Mouse (Mus musculus) effector memory CD4-positive, alpha-beta T cell, adult 5 months (primary cell): Measurements from ENCODE around the gene Gzmn. TPM values are rescaled to one million over a fixed set of nuclear protein-coding genes. Genes with fewer than 3 reads are reported as not detected.

ENCODE experiments used
- polyA plus RNA-seq: library from polyadenylated mRNA; unstranded; fragments of 100-300 nt; shearing (Covaris generic); gene quantifications from one replicate; pipeline ENCODE4 v1.2.1, GENCODE M21; 2017

Gene Gzmn
- not detected for polyA plus RNA-seq

DNA sequence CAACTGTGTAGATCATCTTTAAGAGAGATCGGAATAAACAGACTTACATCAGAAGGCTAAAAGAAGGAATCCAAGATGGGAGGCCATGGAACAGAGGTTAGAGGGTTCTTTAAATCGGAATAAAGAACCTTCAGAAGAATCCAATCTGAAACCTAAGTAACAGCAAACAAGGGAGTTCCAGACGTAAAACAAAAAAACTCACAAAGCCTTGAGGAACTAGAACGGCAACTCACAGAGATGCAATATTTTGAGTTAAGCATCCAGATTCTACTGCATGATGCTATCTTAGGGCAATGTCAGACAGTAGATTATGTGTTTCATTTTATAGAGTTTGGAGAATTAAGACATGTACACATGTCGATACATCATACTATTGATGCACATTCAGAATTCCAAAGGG is at the start of gene Gzmn:
Gzmn (minus strand) TSS at position 101 of the 400 bp plus-strand sequence.

GRCm38 (mm10) chr14:56211317-56211716 is 36.9 kb upstream of the Gzmn start, which contains the start of gene Gzmf:
TSS of gene Gzmf (minus strand) at chr14:56211417.

GRCm38 (mm10) chr14:56159479-56159878 is 14.9 kb downstream of the Gzmn start, which contains the start of gene Gzmg:
TSS of gene Gzmg (minus strand) at chr14:56159579.

GRCm38 (mm10) chr14:56132508-56132907 is 41.9 kb downstream of the Gzmn start, which contains the start of gene Gzmd:
TSS of gene Gzmd (minus strand) at chr14:56132608.

GRCm38 (mm10) chr14:56120525-56120924 is 53.9 kb downstream of the Gzmn start, which contains the start of gene Gzme:
TSS of gene Gzme (minus strand) at chr14:56120625.

Other genes with a start within 250 kb of the Gzmn start
- not detected for gene Cma1, start 229.9 kb downstream of the Gzmn start, polyA plus RNA-seq
- not detected for gene Cma2, start 223.6 kb downstream of the Gzmn start, polyA plus RNA-seq
- gene Mcpt1, start 156.6 kb downstream of the Gzmn start, polyA plus RNA-seq, result not detected
- gene Mcpt9, start 144.1 kb downstream of the Gzmn start, polyA plus RNA-seq, result not detected
- not detected for gene Mcpt2, start 132.6 kb downstream of the Gzmn start, polyA plus RNA-seq
- not detected for gene Mcpt4, start 112.3 kb downstream of the Gzmn start, polyA plus RNA-seq
- not detected for gene Mcpt8, start 89.3 kb downstream of the Gzmn start, polyA plus RNA-seq
- gene Ctsg, start 72.0 kb downstream of the Gzmn start, polyA plus RNA-seq, result not detected
- gene Gzme, start 54.0 kb downstream of the Gzmn start, polyA plus RNA-seq, result not detected
- not detected for gene Gzmd, start 42.0 kb downstream of the Gzmn start, polyA plus RNA-seq
- gene Gzmg, start 15.0 kb downstream of the Gzmn start, polyA plus RNA-seq, result not detected
- gene Gzmf, start 36.8 kb upstream of the Gzmn start, polyA plus RNA-seq, result not detected
- gene Gzmc, start 60.1 kb upstream of the Gzmn start, polyA plus RNA-seq, result 1.1 TPM
- gene Gzmb, start 87.7 kb upstream of the Gzmn start, polyA plus RNA-seq, result 14.5 TPM
- not detected for gene Atp12a, start 190.5 kb upstream of the Gzmn start, polyA plus RNA-seq
- gene Rnf17, start 228.0 kb upstream of the Gzmn start, polyA plus RNA-seq, result 0.79 TPM